Mouse (Mus musculus) splenic B cell, adult 2 months (primary cell): ENCODE measurements around the gene Lrrc43.
A peak's percentile ranks its signal among the peaks of the same experiment; 100 is the strongest.
"Not testable (repeated sequence)": the region's sequence is repeated elsewhere in the genome, so short reads cannot be mapped to it uniquely, and the experiment has no call there.

Experiments used
- DNase-seq: peaks from one replicate; pipeline ENCODE4 v3.0.0-alpha.2; 2011; ENCODE audit warnings: low read depth, low spot score
- H3K27me3 ChIP-seq: 2 replicates; pipeline ENCODE4 v1.6.1; 2012; ENCODE audit warnings: mild to moderate bottlenecking, low read length, moderate library complexity, mixed read lengths; ENCODE audit not compliant: control insufficient read depth, poor library complexity, insufficient read depth, severe bottlenecking
- H3K36me3 ChIP-seq: 2 replicates; pipeline ENCODE4 v1.6.1; 2012; ENCODE audit warnings: mild to moderate bottlenecking, low read length, moderate library complexity, mixed read lengths; ENCODE audit not compliant: control insufficient read depth, poor library complexity, insufficient read depth, severe bottlenecking

The Lrrc43 gene

GRCm38 (mm10) chr5:123501973-123502372 is 12.9 kb downstream of the Lrrc43 start:
- Histone ChIP-seq H3K27me3 (no peaks in the 10 kb centered on the region), H3K36me3 (no peaks in the 10 kb centered on the region)
- DNase-seq = no peak

GRCm38 (mm10) chr5:123507936-123508723 is 19.0 kb downstream of the Lrrc43 start:
- Histone ChIP-seq H3K27me3 (no peaks in the 10 kb centered on the region), H3K36me3 (no peaks in the 10 kb centered on the region)
- peak; percentile 83 for DNase-seq

- H3K36me3 ChIP-seq = no peaks in the 10 kb centered on the region
- DNase-seq = no peak
- H3K27me3 ChIP-seq = no peaks in the 10 kb centered on the region
Measured at GRCm38 (mm10) chr5:123508921-123509320, 19.8 kb downstream of the Lrrc43 start.

GRCm38 (mm10) chr5:123510160-123510559 is 21.1 kb downstream of the Lrrc43 start, which contains the start of gene B3gnt4:
TSS of gene B3gnt4 (plus strand) at chr5:123510460.
- Histone ChIP-seq H3K36me3 (no peaks in the 10 kb centered on the region; the same call in 1 of the 2 replicates), H3K27me3 (no peaks in the 10 kb centered on the region)
- DNase-seq = no peak

- not testable (repeated sequence) for H3K27me3 ChIP-seq
Measured at GRCm38 (mm10) chr5:123511426-123511825, 22.3 kb downstream of the Lrrc43 start.

GRCm38 (mm10) chr5:123512102-123512501 is 23.0 kb downstream of the Lrrc43 start:
- no peak for DNase-seq
- no peaks in the 10 kb centered on the region for H3K27me3 ChIP-seq
- H3K36me3 ChIP-seq = no peaks in the 10 kb centered on the region; the same call in 1 of the 2 replicates

More at GRCm38 (mm10) chr5:123511426-123511825, 22.3 kb downstream of the Lrrc43 start:
- DNase-seq, H3K36me3 ChIP-seq: not testable (repeated sequence)

- Histone ChIP-seq H3K36me3 (no peaks in the 10 kb centered on the region; the same call in 1 of the 2 replicates), H3K27me3 (no peaks in the 10 kb centered on the region)
- DNase-seq = no peak
Measured at GRCm38 (mm10) chr5:123514871-123515270, 25.8 kb downstream of the Lrrc43 start.

- no peaks in the 10 kb centered on the region for H3K36me3 ChIP-seq
- no peaks in the 10 kb centered on the region for H3K27me3 ChIP-seq
- no peak for DNase-seq
Measured at GRCm38 (mm10) chr5:123520666-123521065, 31.6 kb downstream of the Lrrc43 start.

- Histone ChIP-seq H3K27me3 (no peaks in the 10 kb centered on the region), H3K36me3 (no peaks in the 10 kb centered on the region)
- DNase-seq = no peak
Measured at GRCm38 (mm10) chr5:123521621-123522020, 32.5 kb downstream of the Lrrc43 start.

GRCm38 (mm10) chr5:123522166-123522565 is 33.1 kb downstream of the Lrrc43 start:
- Histone ChIP-seq H3K36me3 (no peaks in the 10 kb centered on the region), H3K27me3 (no peaks in the 10 kb centered on the region)
- no peak for DNase-seq

- no peaks in the 10 kb centered on the region for H3K27me3 ChIP-seq
- peak; percentile 99 for DNase-seq
- H3K36me3 ChIP-seq = peaks cover 4% of the 10 kb centered on the region
Measured at GRCm38 (mm10) chr5:123523692-123524392, 34.7 kb downstream of the Lrrc43 start, which contains the start of gene Diablo. TSS of gene Diablo (minus strand) at chr5:123524176.

- DNase-seq = no peak
- H3K36me3 ChIP-seq = peaks cover 4% of the 10 kb centered on the region
- no peaks in the 10 kb centered on the region for H3K27me3 ChIP-seq
Measured at GRCm38 (mm10) chr5:123524393-123524750, 35.3 kb downstream of the Lrrc43 start.

- DNase-seq = no peak
- Histone ChIP-seq H3K36me3 (peaks cover 4% of the 10 kb centered on the region), H3K27me3 (no peaks in the 10 kb centered on the region)
Measured at GRCm38 (mm10) chr5:123525281-123525680, 36.2 kb downstream of the Lrrc43 start, which contains the start of gene Gm49027. TSS of gene Gm49027 (minus strand) at chr5:123525488.

- Histone ChIP-seq H3K36me3 (peaks cover 7% of the 10 kb centered on the region), H3K27me3 (no peaks in the 10 kb centered on the region)
- no peak for DNase-seq
Measured at GRCm38 (mm10) chr5:123525916-123526495, 36.9 kb downstream of the Lrrc43 start.

- no peak for DNase-seq
- H3K27me3 ChIP-seq = no peaks in the 10 kb centered on the region
- H3K36me3 ChIP-seq = peaks cover 23% of the 10 kb centered on the region
Measured at GRCm38 (mm10) chr5:123528641-123529040, 39.5 kb downstream of the Lrrc43 start.
